Mouse (Mus musculus): ENCODE data around the gene Rflnb.

The Rflnb gene

GRCm38 (mm10) chr11:76027139-76028071 is at the start of gene Rflnb:
Rflnb (minus strand) TSS chr11:76027782.
- DNase-seq (ENCODE audit: low spot score in 2 of 2) = peak; percentile 86 to 92

DNA sequence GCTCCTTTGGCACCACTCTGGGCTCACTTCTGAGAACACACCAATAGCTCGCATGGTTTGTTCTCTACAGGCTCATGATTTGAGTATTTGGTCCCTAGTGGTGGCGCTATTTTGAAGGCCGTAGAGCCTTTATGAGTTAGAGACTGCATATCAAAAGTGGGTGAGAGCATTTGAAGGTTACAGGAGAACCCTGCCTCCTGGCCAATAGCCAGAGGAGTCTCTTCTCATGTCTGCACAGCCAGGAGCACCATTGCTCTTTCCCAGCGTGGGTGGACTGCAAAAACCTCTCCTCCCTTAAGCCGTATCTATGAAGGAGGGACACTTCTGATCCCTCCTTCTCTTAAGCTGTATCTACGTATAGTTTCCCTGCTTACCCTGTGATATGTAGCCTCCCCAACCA is 49.8 kb upstream of the Rflnb start:
- no peak for DNase-seq (ENCODE audit: low spot score in 2 of 2)

- no peak for DNase-seq (ENCODE audit: low spot score in 2 of 2)
These were observed 46.9 kb upstream of the Rflnb start for GRCm38 (mm10) chr11:76074296-76075093.

DNA sequence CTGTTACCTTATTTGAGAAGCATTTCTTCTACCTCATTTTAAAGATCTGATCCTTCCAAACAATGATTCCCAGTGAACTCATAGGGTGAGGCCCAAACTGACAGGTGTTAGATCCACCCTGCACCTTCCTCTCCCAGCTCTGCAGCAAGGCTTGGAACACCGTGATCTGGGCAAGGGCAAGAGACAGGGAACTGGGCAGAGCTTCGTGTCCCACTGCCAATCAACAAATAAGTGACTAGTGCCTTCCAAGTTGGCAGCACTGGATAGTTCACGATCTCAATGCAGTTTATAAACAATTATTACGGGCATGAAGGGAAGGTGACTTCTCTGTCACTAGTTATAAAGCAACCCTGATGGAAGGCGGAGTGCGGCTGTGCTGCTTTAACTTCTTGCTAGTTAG is 42.2 kb upstream of the Rflnb start:
- DNase-seq (ENCODE audit: low spot score in 2 of 2) = no peak

- DNase-seq (ENCODE audit: low spot score in 2 of 2) = no peak
These were observed 39.1 kb upstream of the Rflnb start for GRCm38 (mm10) chr11:76066563-76067156.

DNA sequence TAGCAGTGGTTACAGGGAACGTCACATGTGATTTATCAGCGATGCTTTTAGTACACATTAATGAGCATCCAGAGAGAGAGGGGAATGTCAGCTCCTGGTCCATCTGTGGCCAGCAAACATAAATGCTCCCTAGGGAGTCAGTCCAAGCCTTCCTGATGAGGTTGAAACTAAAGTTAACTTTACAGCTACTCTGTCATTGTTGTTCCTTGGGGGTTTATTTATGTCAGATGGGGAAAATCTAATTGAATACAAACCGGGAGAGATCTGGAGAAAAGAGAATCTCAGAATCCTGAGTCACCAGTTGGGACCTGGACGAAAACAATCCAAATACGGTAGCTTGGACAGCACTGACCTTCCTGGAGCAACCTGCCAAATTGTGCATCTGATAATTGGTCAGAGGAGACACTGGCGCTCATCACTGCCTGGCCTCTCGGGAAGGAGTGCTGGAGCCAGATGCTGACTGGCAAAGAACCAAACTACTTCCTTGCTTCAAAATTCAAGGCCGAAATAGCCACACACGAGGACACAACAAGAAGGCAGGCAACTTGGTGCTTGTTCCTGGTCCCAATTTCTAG is 38.0 kb upstream of the Rflnb start:
- no peak for DNase-seq (ENCODE audit: low spot score in 2 of 2)

DNA sequence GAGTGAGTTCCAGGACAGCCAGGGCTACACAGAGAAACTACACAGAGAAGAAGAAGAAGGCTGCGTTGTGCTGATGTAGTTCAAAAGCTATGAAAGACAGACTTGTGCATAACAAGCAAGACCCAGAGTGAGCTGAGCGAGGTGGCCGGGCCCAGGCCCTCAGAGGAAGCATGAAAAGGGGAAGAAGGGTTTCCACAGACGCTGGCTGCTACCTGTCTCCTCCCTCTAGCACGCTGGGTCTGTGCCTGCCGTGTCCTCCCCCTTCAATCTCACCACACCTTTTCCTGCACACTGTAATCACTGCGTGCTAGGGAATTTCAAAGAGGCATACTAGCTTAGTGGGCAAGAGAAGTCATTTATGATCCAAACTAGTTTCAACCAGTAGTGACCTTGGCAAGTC is 36.8 kb upstream of the Rflnb start:
- DNase-seq (ENCODE audit: low spot score in 2 of 2) = peak; percentile 29 to 69

DNA sequence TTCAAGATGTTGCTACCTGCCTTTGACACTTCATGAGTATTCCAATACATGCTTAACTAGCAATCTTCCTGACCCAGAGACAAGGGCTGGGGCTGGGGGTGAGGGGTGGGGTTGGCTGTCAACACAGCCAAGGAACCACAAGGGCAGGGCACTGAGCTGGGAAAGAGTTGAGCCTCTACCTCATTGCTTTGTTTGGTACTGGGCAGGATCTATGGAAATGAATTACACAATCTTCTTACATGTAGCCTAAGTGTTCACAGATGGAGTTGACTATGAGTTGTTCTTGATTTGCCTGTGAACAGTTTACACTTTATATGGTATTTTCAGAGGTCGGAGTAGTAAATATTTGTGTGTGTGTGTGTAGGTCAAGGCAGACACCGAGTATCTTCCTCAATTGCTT is 33.3 kb upstream of the Rflnb start:
- DNase-seq (ENCODE audit: low spot score in 2 of 2) = no peak

GRCm38 (mm10) chr11:76059971-76060370 is 32.4 kb upstream of the Rflnb start:
- DNase-seq (ENCODE audit: low spot score in 2 of 2) = no peak

DNA sequence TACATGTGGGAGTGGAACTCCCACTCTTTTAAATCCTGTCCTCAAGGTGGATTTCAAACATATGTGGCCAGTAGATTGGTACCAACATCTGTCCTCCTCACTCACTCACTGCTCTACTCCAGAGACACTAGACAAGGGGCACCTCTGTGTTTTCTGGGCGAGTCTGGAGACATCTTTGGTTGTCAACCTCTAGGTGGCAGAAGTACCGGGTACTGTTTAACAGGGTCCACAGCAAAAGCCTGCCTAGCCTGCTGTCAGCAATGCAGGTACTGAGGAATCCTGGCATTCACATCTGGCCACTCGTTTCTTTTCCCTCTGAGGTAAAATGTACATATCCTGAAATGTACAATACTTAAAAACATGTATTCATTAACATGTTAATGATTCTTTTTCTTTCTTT is 28.9 kb upstream of the Rflnb start:
- no peak for DNase-seq (ENCODE audit: low spot score in 2 of 2)

GRCm38 (mm10) chr11:76052496-76052895 is 24.9 kb upstream of the Rflnb start:
- no peak for DNase-seq (ENCODE audit: low spot score in 2 of 2)

GRCm38 (mm10) chr11:76050967-76051512 is 23.5 kb upstream of the Rflnb start:
- no peak for DNase-seq (ENCODE audit: low spot score in 2 of 2)

DNA sequence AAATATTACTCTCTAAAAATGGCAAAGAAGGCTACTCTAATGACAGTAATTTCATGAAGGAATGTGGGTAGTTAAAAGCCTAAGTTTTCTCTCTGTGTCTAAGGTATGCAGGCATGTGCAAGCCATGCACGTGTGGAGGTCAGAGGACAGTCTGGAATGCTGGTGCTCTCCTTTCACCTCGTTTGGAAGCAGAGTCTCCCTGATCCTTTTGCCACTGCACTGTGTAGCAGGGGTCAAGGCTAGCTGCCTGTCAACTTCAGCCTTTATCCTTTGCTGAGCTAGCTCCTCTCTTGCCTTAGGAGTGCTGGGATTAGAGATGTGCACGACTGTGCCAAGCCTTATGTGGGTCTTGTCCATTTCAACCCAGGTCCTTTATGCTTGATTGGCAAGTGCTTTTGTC is 22.9 kb upstream of the Rflnb start:
- DNase-seq (ENCODE audit: low spot score in 2 of 2) = no peak

DNA sequence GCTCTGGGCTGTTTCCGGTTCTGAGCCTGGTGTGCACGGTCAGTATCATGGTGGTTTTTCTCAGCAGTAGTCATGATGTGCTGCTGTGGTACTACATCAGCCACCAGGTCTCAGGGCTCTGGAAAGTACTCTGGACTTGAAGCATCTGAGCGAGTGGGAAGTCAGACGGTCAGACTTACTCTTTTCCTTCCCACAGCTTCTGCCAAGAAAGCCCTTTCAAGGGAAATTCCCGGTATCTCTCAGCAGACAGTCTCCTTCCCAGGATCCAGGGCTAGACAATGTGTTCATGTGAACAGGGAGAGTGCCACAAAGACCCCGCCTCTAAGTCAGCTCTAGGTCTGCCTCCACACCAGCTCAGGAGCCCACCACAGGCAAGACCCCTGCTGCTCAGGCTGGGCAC is 17.8 kb upstream of the Rflnb start:
- DNase-seq (ENCODE audit: low spot score in 2 of 2) = no peak

DNA sequence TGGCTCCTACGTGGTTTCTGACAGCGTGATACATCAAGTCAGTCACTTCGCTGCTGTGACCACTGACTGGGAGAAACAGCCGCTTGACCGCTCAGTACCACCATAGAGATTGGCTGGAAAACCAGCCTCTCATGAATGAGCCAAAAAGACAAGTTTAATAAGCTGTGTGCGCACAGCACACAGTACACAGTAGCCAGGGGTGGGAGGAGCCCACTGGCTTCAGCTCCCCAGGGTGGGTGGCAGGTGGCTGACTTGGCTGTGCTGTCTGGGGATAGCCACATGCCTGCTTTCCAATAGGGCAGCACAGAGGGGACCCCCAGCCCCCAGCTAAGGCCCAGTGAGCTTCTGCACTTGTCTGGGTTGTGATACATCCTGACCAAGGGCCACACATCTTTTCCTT is 16.9 kb upstream of the Rflnb start:
- no peak for DNase-seq (ENCODE audit: low spot score in 2 of 2)

- DNase-seq (ENCODE audit: low spot score in 2 of 2) = no peak
These were observed 15.3 kb upstream of the Rflnb start for GRCm38 (mm10) chr11:76042882-76043281.

- DNase-seq (ENCODE audit: low spot score in 2 of 2) = no peak
These were observed 14.6 kb upstream of the Rflnb start for GRCm38 (mm10) chr11:76042041-76042638.

GRCm38 (mm10) chr11:76040761-76041376 is 13.3 kb upstream of the Rflnb start:
- no peak for DNase-seq (ENCODE audit: low spot score in 2 of 2)

- DNase-seq (ENCODE audit: low spot score in 2 of 2) = no peak
These were observed 12.5 kb upstream of the Rflnb start for GRCm38 (mm10) chr11:76040106-76040505.

GRCm38 (mm10) chr11:76039271-76040053 is 11.9 kb upstream of the Rflnb start:
- no peak for DNase-seq (ENCODE audit: low spot score in 2 of 2)
